In the genomic region with DNA sequence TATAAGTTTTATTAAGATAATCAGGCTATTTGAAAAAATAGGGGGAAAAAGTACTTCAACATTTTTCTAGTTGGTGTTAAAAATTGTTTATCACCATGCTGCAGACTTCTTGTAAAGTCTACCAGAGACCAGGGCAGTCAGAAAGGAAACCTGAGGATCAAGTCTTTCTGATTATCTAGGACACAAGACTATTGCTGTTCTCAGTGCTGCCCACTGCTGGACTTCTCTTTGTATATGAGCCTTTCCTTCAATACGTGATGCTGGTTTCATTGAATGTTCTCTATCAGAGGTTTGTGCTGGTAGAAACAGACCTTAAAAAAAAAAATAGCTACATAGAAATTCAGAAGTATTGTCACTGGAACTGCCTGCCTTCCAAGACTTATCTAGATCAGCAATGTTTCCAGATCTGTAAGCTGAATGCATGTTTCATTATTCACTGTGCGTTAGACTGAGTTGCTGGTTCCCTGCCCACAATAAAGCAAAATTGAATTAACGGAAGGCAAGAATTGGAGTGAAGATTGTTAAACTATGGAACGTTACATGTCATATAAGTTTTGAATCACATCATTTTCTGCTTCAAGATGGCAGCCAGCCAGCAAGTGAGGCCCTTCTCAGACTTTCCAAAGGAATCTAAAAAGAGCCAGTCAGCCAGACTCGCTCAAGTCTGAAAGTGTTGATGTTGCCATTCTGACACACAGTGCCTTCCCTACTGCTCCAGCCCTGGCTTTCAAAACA, we compare ENCODE assay signal across 10 mouse cellular contexts. TPM values are rescaled to one million over a fixed set of nuclear protein-coding genes. Genes with fewer than 3 reads are reported as not detected.
DNase-seq lines count a peak whose midpoint lies in the region; ATAC-seq lines count a peak whose summit lies in the region.
"Had no signal": no experiment of that assay in that cellular context is flagged by ENCODE, and none has a peak within 500 bp of the region (broad histone marks: within the 10 kb centered on the region; RNA-seq: fewer than 3 reads in every experiment).

No protein-coding gene starts in this region.

- no peak for ATAC-seq in hindbrain, embryonic 11.5 days (ENCODE audit: low FRiP score)
- ATAC-seq in hindbrain, embryonic 12.5 days (ENCODE audit: low FRiP score) = no peak

- 84% methylated on average over 5 of the region's 5 CpGs for WGBS in hindbrain, embryonic 11.5 days
- 81% methylated on average over 5 of the region's 5 CpGs for WGBS in hindbrain, embryonic 12.5 days
- WGBS in large intestine, adult 2 months = 21% methylated on average over 5 of the region's 5 CpGs

- no peak overlapping the region for H3K4me2 ChIP-seq in hindbrain, embryonic 11.5 days (replicated peaks; ENCODE audit: low read depth, low read length)
- H3K4me2 ChIP-seq in hindbrain, embryonic 12.5 days (replicated peaks) = no peak overlapping the region
- H3K4me2 ChIP-seq: limb, embryonic 12.5 days had no signal

- H3K4me3 ChIP-seq in hindbrain, embryonic 11.5 days (ENCODE audit: low read depth, low read length) = no peak overlapping the region
- no peak overlapping the region for H3K4me3 ChIP-seq in hindbrain, embryonic 12.5 days
- H3K4me3 ChIP-seq: limb, embryonic 12.5 days had no signal

- peak; percentile 17 for DNase-seq in hindbrain, embryonic 11.5 days (ENCODE audit: low spot score)
- DNase-seq in 416B (ENCODE audit: low read depth) (peak; percentile 59), MEL-GATA-1-ER (ENCODE audit: extremely low read depth, low read depth) (peak; percentile 82)
- DNase-seq in large intestine, adult 2 months (ENCODE audit: low read depth, low spot score) = peak; percentile 67
- DNase-seq in layer of hippocampus, adult 11-12 months (ENCODE audit: low spot score) = no peak
- no peak for DNase-seq in layer of hippocampus, adult 9-10 months (ENCODE audit: low spot score)
- no peak for DNase-seq in urinary bladder, adult 2 months (ENCODE audit: low spot score)
- DNase-seq: gastrocnemius, postnatal 36 days had no signal

- H3K4me1 ChIP-seq in hindbrain, embryonic 11.5 days (replicated peaks; ENCODE audit: control insufficient read depth, insufficient read depth, low read length) = no peaks in the 10 kb centered on the region
- H3K4me1 ChIP-seq in hindbrain, embryonic 12.5 days = no peaks in the 10 kb centered on the region

- no peak overlapping the region for H3K27ac ChIP-seq in hindbrain, embryonic 11.5 days (ENCODE audit: low read depth, low read length)
- H3K27ac ChIP-seq in hindbrain, embryonic 12.5 days = no peak overlapping the region
- H3K27ac ChIP-seq: limb, embryonic 12.5 days had no signal

- no peaks in the 10 kb centered on the region for H3K36me3 ChIP-seq in hindbrain, embryonic 11.5 days (ENCODE audit: control insufficient read depth, insufficient read depth, low read length)
- H3K36me3 ChIP-seq in hindbrain, embryonic 12.5 days = no peaks in the 10 kb centered on the region
- H3K36me3 ChIP-seq: limb, embryonic 12.5 days had no signal

- no peaks in the 10 kb centered on the region for H3K27me3 ChIP-seq in hindbrain, embryonic 11.5 days (ENCODE audit: control insufficient read depth, insufficient read depth, low read length)
- no peaks in the 10 kb centered on the region for H3K27me3 ChIP-seq in hindbrain, embryonic 12.5 days
- H3K27me3 ChIP-seq: limb, embryonic 12.5 days had no signal

- no peak overlapping the region for H3K9ac ChIP-seq in hindbrain, embryonic 11.5 days (ENCODE audit: low read depth, low read length)
- H3K9ac ChIP-seq in hindbrain, embryonic 12.5 days = no peak overlapping the region
- H3K9ac ChIP-seq: limb, embryonic 12.5 days had no signal

- H3K9me3 ChIP-seq in hindbrain, embryonic 11.5 days (ENCODE audit: control insufficient read depth, low read length) = no peaks in the 10 kb centered on the region
- no peaks in the 10 kb centered on the region for H3K9me3 ChIP-seq in hindbrain, embryonic 12.5 days (replicated peaks)
- H3K9me3 ChIP-seq: limb, embryonic 12.5 days had no signal

RNA-seq across cellular contexts. Expression of gene Ddx10, which starts 21.0 kb away (rescaled TPM):
- 33.5 and 34.2 TPM in 2 replicates for polyA plus RNA-seq in hindbrain, embryonic 11.5 days (2014; fragmentation: Nextera tagmentation; extraction: Ambion mirVana)
- polyA plus RNA-seq in hindbrain, embryonic 12.5 days (2016; fragmentation: Nextera tagmentation; extraction: Ambion mirVana) = 28.1 and 28.5 TPM in 2 replicates
- polyA plus RNA-seq in large intestine, adult 2 months (2012; rRNA removed) = 1.7 and 2.4 TPM in 2 replicates
- 11.6 and 12.1 TPM in 2 replicates for polyA plus RNA-seq in urinary bladder, adult 2 months (2012; rRNA removed)

RNA-seq across cellular contexts. Expression of gene Exph5, which starts 32.6 kb away (rescaled TPM):
- polyA plus RNA-seq in hindbrain, embryonic 11.5 days (2014; fragmentation: Nextera tagmentation; extraction: Ambion mirVana) = 0.66 and 1.7 TPM in 2 replicates
- 0.49 and 0.76 TPM in 2 replicates for polyA plus RNA-seq in hindbrain, embryonic 12.5 days (2016; fragmentation: Nextera tagmentation; extraction: Ambion mirVana)
- 2.6 and 7.5 TPM in 2 replicates for polyA plus RNA-seq in large intestine, adult 2 months (2012; rRNA removed)
- 0.91 and 1.1 TPM in 2 replicates for polyA plus RNA-seq in urinary bladder, adult 2 months (2012; rRNA removed)

Comparison
In these comparisons a context has a peak if more than half of its experiments do, and no peak if none do; other contexts are left out.
1. DNase-seq: peak in hindbrain, embryonic 11.5 days (single experiment), 416B (single experiment), MEL-GATA-1-ER (single experiment) and large intestine, adult 2 months (single experiment); none in layer of hippocampus, adult 11-12 months (single experiment), layer of hippocampus, adult 9-10 months (single experiment) and urinary bladder, adult 2 months (single experiment).